Mouse (Mus musculus) myocyte (in vitro differentiated cells): ENCODE results near the gene Tmem176b. TPM values are rescaled to one million over a fixed set of nuclear protein-coding genes. Genes with fewer than 3 reads are reported as not detected.
"Not testable (repeated sequence)": the region's sequence is repeated elsewhere in the genome, so short reads cannot be mapped to it uniquely, and the experiment has no call there.

Experiments
- H3K27me3 ChIP-seq: one replicate; pipeline ENCODE4 v1.6.1; 2011; ENCODE audit not compliant: control insufficient read depth, insufficient read depth, insufficient read length
- H3K36me3 ChIP-seq: one replicate; pipeline ENCODE4 v1.6.1; 2011; ENCODE audit not compliant: control insufficient read depth, insufficient read depth
- H3K4me2 ChIP-seq: one replicate; pipeline ENCODE4 v1.6.1; 2011; ENCODE audit warnings: low read depth, control low read depth
- H3K4me3 ChIP-seq: one replicate; pipeline ENCODE4 v1.5.1; 2011; ENCODE audit warnings: mild to moderate bottlenecking, control low read depth, moderate library complexity
- H3K79me2 ChIP-seq: one replicate; pipeline ENCODE4 v1.6.1; 2011; ENCODE audit not compliant: control insufficient read depth, insufficient read depth
- H3ac ChIP-seq: one replicate; pipeline ENCODE4 v1.6.1; 2011; ENCODE audit not compliant: control insufficient read depth, insufficient read length
- CEBPB ChIP-seq: IDR thresholded peaks from 2 replicates; pipeline ENCODE4 v1.6.1; 2011; ENCODE audit warnings: mild to moderate bottlenecking, moderate library complexity; ENCODE audit not compliant: poor library complexity, insufficient read depth, severe bottlenecking
- E2F4 ChIP-seq: IDR thresholded peaks from one replicate; pipeline ENCODE4 v1.6.1; 2011; ENCODE audit warnings: mild to moderate bottlenecking, control low read depth, moderate library complexity; ENCODE audit not compliant: insufficient read depth
- MAX ChIP-seq: IDR thresholded peaks from one replicate; pipeline ENCODE4 v1.6.1; 2011; ENCODE audit warnings: low read depth, mild to moderate bottlenecking, control low read depth
- MYOD1 ChIP-seq, 3 experiments: IDR thresholded peaks; one replicate each; pipeline ENCODE4 v1.6.1; 2011; ENCODE audit warnings: control low read depth in 2 of 3, low read depth in 2 of 3, mild to moderate bottlenecking in 2 of 3, moderate library complexity in 1 of 3; ENCODE audit not compliant: insufficient read length in 2 of 3, control insufficient read depth in 1 of 3
- MYOG ChIP-seq, 3 experiments: IDR thresholded peaks; one replicate each; pipeline ENCODE4 v1.6.1; 2011; ENCODE audit warnings: control low read depth in 2 of 3, low read depth in 2 of 3, mild to moderate bottlenecking in 2 of 3; ENCODE audit not compliant: insufficient read length in 2 of 3, control insufficient read depth in 1 of 3, insufficient read depth in 1 of 3
- POLR2A ChIP-seq: IDR thresholded peaks from one replicate; pipeline ENCODE4 v1.6.1; 2011; ENCODE audit warnings: low read depth, mild to moderate bottlenecking, control low read depth, moderate library complexity; ENCODE audit not compliant: insufficient read length
- POLR2AphosphoS2 ChIP-seq: IDR thresholded peaks from one replicate; pipeline ENCODE4 v1.6.1; 2011; ENCODE audit warnings: low read depth, control low read depth; ENCODE audit not compliant: insufficient read length
- REST ChIP-seq: IDR thresholded peaks from one replicate; pipeline ENCODE4 v1.6.1; 2011; ENCODE audit warnings: mild to moderate bottlenecking, control low read depth, moderate library complexity; ENCODE audit not compliant: insufficient read depth, insufficient read length
- SRF ChIP-seq: IDR thresholded peaks from one replicate; pipeline ENCODE4 v1.6.1; 2011; ENCODE audit warnings: low read depth; ENCODE audit not compliant: control insufficient read depth, insufficient read length
- TCF12 ChIP-seq: IDR thresholded peaks from one replicate; pipeline ENCODE4 v1.6.1; 2011; ENCODE audit warnings: mild to moderate bottlenecking, control low read depth; ENCODE audit not compliant: poor library complexity, insufficient read depth, severe bottlenecking
- TCF3 ChIP-seq: IDR thresholded peaks from one replicate; pipeline ENCODE4 v1.6.1; 2011; ENCODE audit warnings: low read depth, control low read depth; ENCODE audit not compliant: insufficient read length
- USF1 ChIP-seq: IDR thresholded peaks from one replicate; pipeline ENCODE4 v1.6.1; 2011; ENCODE audit warnings: low read depth, mild to moderate bottlenecking, control low read depth, moderate library complexity
- polyA plus RNA-seq: library from polyadenylated mRNA; unstranded; fragments of >200 nt; fragmentation: generic; extraction: Trizol; gene quantifications from one replicate; pipeline ENCODE4 v1.2.1, GENCODE M21; 2012; ENCODE audit warnings: missing spikeins

Tmem176b gene
- polyA plus RNA-seq, 1 experiment = 9.9 TPM

- TF ChIP-seq REST (no peak), SRF (no peak), POLR2AphosphoS2 (no peak), MAX (no peak), POLR2A (no peak), E2F4 (no peak), CEBPB (no peak), MYOD1 (IDR thresholded peaks at IDR 0.05; ENCODE audit: control insufficient read depth in 1 of 3, insufficient read length in 2 of 3, low read depth in 2 of 3) (no peak), MYOG (IDR thresholded peaks at IDR 0.05; ENCODE audit: control insufficient read depth in 1 of 3, insufficient read depth in 1 of 3, insufficient read length in 2 of 3, low read depth in 2 of 3) (no peak), TCF12 (no peak), USF1 (no peak), TCF3 (no peak)
- no peak overlapping the region for H3K4me2 ChIP-seq
- H3K4me3 ChIP-seq = no peak overlapping the region
- no peaks in the 10 kb centered on the region for H3K79me2 ChIP-seq
- no peak overlapping the region for H3ac ChIP-seq
- no peaks in the 10 kb centered on the region for H3K36me3 ChIP-seq
- H3K27me3 ChIP-seq = no peaks in the 10 kb centered on the region
Observed at GRCm38 (mm10) chr6:48831141-48831540, 10.2 kb downstream of the Tmem176b start.

- TF ChIP-seq USF1 = no peak
- no peak for TF ChIP-seq E2F4
- TF ChIP-seq POLR2AphosphoS2 = no peak
- no peak for TF ChIP-seq MAX
- TF ChIP-seq REST = no peak
- TF ChIP-seq MYOD1 (IDR thresholded peaks at IDR 0.05; ENCODE audit: control insufficient read depth in 1 of 3, insufficient read length in 2 of 3, low read depth in 2 of 3) = no peak
- no peak for TF ChIP-seq POLR2A
- no peak for TF ChIP-seq TCF12
- TF ChIP-seq TCF3 = no peak
- no peak for TF ChIP-seq CEBPB
- Histone ChIP-seq H3K27me3 (no peaks in the 10 kb centered on the region), H3K79me2 (no peaks in the 10 kb centered on the region), H3ac (no peak overlapping the region), H3K36me3 (no peaks in the 10 kb centered on the region), H3K4me3 (no peak overlapping the region), H3K4me2 (no peak overlapping the region)
Observed at GRCm38 (mm10) chr6:48830241-48830640, 11.1 kb downstream of the Tmem176b start.

- Histone ChIP-seq H3K27me3 (no peaks in the 10 kb centered on the region), H3ac (no peak overlapping the region), H3K4me3 (no peak overlapping the region), H3K36me3 (no peaks in the 10 kb centered on the region), H3K4me2 (no peak overlapping the region), H3K79me2 (no peaks in the 10 kb centered on the region)
- no peak for TF ChIP-seq MYOD1 (IDR thresholded peaks at IDR 0.05; ENCODE audit: control insufficient read depth in 1 of 3, insufficient read length in 2 of 3, low read depth in 2 of 3)
Observed at GRCm38 (mm10) chr6:48829651-48830050, 11.6 kb downstream of the Tmem176b start.

GRCm38 (mm10) chr6:48828976-48829375 lies 12.3 kb downstream of the Tmem176b start:
- Histone ChIP-seq H3K36me3 (no peaks in the 10 kb centered on the region), H3K4me3 (no peak overlapping the region), H3K79me2 (no peaks in the 10 kb centered on the region), H3K4me2 (no peak overlapping the region), H3ac (no peak overlapping the region), H3K27me3 (no peaks in the 10 kb centered on the region)
- no peak for TF ChIP-seq SRF
- TF ChIP-seq POLR2A = no peak
- no peak for TF ChIP-seq REST
- no peak for TF ChIP-seq TCF12
- TF ChIP-seq TCF3 = no peak
- TF ChIP-seq E2F4 = no peak
- no peak for TF ChIP-seq MYOG (IDR thresholded peaks at IDR 0.05; ENCODE audit: control insufficient read depth in 1 of 3, insufficient read depth in 1 of 3, insufficient read length in 2 of 3, low read depth in 2 of 3)
- no peak for TF ChIP-seq MYOD1 (IDR thresholded peaks at IDR 0.05; ENCODE audit: control insufficient read depth in 1 of 3, insufficient read length in 2 of 3, low read depth in 2 of 3)
- no peak for TF ChIP-seq USF1
- TF ChIP-seq POLR2AphosphoS2 = no peak
- TF ChIP-seq MAX = no peak
- no peak for TF ChIP-seq CEBPB

GRCm38 (mm10) chr6:48825016-48825415 lies 16.3 kb downstream of the Tmem176b start:
- Histone ChIP-seq H3K4me3 (no peak overlapping the region), H3K36me3 (no peaks in the 10 kb centered on the region), H3K27me3 (no peaks in the 10 kb centered on the region), H3ac (no peak overlapping the region), H3K79me2 (no peaks in the 10 kb centered on the region), H3K4me2 (no peak overlapping the region)
- no peak for TF ChIP-seq MAX
- no peak for TF ChIP-seq USF1
- no peak for TF ChIP-seq SRF
- TF ChIP-seq TCF12 = no peak
- no peak for TF ChIP-seq REST
- no peak for TF ChIP-seq TCF3
- no peak for TF ChIP-seq POLR2A
- TF ChIP-seq MYOG (IDR thresholded peaks at IDR 0.05; ENCODE audit: control insufficient read depth in 1 of 3, insufficient read depth in 1 of 3, insufficient read length in 2 of 3, low read depth in 2 of 3) = no peak

GRCm38 (mm10) chr6:48821991-48822785 lies 19.1 kb downstream of the Tmem176b start:
- not testable (repeated sequence) for H3K36me3 ChIP-seq, H3K79me2 ChIP-seq, H3K4me2 ChIP-seq, H3K4me3 ChIP-seq, H3ac ChIP-seq, H3K27me3 ChIP-seq
